Mouse (Mus musculus): Measurements from ENCODE around the gene Pdzd2.
A peak's percentile ranks its signal among the peaks of the same experiment; 100 is the strongest.

The Pdzd2 gene

GRCm38 (mm10) chr15:12622093-12622643 lies 117.6 kb downstream of the Pdzd2 start:
- peak; percentile 31 for DNase-seq

DNA sequence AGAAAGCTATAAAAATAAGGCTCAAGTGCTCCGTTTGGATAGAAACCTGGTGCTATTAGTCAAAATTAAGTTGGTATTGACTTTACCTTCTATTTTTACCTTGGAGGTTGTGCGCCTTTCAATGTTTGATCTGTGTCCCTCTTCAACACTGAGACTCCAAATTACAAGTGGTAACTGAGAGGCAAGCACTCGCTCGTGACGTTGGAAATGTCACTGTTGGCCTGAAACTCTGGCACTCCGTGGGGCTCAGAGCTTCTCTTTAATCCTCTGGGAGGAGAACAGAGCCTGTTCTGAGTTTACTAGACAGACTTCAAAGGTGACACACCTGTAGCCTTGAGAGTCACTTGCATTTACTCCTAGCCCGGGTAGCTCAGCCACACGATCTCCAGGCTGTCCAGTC lies 120.5 kb downstream of the Pdzd2 start:
- no peak for DNase-seq

- no peak for DNase-seq
Measured at GRCm38 (mm10) chr15:12617651-12618050, 122.1 kb downstream of the Pdzd2 start.

- DNase-seq: no peak
Measured at GRCm38 (mm10) chr15:12617220-12617619, 122.5 kb downstream of the Pdzd2 start.

DNA sequence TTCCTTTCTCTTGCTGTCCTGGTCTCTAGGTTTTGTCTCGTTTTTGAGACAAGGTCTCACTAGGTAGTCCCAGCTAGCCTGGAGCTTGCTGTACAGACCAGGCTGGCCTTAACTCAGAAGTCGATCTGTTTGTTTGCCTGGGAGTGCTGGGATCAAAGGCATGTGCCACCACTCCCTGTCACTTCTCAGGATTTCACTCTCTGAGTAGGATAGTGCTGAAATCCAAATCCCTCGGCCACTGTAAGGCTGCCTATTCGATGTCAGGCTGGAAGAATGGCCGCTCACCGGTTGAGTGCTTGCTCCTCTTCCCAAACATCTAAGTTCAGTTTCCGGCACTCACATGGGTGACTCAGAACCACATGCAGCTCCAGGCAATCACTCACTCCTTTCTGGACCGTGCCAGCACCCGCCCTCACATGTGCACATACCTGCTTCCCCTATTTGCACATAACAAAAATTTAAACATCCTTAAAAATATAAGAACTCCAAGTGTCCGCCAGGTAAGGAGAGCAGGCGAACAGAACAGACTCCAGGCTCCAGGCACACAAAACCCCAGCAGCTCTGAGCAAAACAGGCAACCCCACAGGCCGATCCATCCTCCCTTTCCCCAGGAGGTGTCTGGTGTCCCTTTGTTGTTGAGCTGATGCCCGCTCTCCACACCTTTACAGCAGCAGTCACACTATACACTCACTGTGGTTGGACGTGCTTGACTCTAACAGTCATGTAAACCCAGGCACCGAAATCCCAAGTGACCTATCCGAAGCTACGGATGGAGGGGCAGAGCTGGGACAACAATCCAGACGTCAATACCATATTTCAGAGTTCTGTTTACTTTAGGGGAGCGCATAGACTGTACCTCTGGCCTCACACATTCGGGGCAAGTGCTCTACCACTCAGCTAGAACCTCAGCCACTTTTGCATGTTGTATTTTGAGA lies 124.5 kb downstream of the Pdzd2 start:
- no peak for DNase-seq

- no peak for DNase-seq
Measured at GRCm38 (mm10) chr15:12614011-12614410, 125.7 kb downstream of the Pdzd2 start.

GRCm38 (mm10) chr15:12612944-12613675 lies 126.6 kb downstream of the Pdzd2 start:
- DNase-seq: no peak

DNA sequence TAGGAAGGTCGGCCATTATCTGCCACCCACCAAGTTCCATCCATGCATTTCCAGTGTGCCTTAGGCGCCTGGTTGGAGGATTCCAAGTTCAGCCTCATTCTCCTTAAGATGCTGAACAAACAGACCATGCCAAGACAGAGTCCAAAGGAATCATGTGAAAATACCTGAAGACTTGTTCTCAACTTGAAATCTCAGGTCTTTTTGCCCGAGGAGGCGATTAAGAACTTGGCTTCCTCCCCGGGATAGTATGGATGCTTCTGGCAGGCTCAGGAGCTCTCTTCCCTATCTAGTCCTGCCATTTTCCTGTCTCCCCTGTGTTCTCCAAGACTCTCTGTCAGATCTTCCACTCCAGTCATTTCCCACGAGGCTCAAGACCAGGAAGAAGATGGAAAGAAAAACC lies 131.6 kb downstream of the Pdzd2 start:
- DNase-seq: no peak

DNA sequence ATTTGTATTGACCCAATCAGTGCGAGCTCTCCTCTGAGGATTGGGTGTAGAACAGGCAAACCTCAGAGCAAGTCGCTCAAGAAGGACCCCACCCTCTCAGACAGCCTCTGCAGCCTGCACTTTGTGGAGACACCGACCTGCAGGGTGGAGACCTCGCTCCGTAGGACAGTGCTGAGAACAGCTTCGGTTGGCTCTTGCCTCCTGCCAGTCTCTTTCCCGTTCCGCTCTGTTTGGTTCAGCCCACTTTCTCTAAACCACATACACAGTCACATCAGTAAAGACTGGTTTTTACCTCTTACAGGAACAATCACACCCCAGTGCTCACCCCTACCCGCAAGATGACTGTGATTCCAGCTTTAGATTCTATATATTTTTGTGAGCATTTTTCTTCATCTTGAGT lies 133.4 kb downstream of the Pdzd2 start:
- no peak for DNase-seq

DNA sequence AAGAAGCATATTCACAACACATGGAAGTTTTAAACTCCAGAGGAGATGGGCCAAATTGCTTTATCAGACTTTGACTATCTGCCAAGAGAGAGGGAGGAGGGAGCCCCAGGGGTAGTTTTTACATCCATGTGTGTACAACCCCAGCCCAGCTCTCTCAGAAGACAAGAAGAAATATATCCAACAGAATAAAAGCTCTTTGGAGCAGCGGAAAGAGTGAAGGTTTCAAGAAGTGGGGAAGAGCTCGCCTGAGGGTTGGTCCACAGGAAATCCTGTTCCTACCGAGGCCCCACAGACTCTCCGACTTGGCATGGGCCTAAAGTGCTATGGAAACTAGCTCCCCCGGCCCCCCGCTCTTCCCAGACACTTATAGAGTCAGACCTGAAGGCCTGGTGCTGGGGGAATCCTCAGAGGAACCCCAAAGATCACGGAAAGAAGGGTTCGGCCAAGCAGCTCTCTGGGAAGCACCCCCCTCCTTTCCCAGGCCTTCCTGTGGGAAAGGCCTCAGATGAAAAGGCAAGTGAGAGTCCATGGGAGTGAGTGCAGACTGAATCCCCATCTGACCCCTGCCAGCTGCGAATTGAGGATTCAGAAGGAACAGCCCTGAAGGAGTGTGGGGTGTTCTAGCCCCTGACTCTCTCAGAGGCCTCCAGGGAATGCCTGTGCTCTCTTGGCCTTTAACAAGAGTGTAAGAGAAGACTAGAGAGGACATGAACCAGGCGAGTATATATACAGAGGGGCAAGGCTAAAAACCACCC lies 134.3 kb downstream of the Pdzd2 start:
- peak; percentile 49 for DNase-seq

DNA sequence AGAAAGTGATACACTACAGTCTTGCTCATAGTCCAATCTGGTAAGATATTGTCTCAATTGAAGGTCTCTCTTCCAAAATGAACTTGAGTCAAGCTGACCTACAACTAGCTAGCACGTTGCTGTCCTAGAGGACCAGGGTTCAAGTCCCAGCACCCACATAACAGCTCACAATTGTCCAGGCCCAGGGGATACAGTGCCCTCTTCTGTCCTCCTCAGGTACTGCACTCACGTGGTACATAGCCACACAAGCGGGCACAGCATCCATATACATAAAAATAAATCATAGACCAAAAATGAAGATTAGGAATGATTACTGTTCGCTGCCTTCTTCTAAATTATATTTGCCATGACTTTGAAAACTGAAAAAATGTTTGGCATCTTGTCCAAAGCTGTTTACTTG lies 136.1 kb downstream of the Pdzd2 start:
- DNase-seq: no peak

GRCm38 (mm10) chr15:12593094-12593493 lies 146.6 kb downstream of the Pdzd2 start:
- DNase-seq: no peak

DNA sequence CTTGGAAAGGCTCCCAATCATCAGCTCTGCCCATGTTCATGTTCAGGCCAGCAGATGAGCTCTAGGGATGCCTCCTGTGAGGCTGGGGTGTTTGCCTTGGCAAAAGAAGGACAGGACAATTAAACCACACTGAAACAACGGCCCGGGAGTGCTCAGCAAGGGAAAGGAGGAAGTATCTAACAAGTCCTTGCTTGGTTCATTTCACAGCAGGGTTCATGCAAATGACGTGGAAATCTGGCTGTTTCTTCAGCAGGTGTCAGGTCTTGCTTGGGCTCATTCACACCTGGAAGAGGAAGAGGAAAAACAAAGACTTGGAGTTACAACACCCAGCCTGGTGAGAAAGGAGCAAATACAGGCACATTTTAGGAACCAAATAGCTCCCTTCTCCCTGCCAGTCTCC lies 147.1 kb downstream of the Pdzd2 start:
- DNase-seq: no peak

- no peak for DNase-seq
Measured at GRCm38 (mm10) chr15:12588661-12589060, 151.1 kb downstream of the Pdzd2 start.

DNA sequence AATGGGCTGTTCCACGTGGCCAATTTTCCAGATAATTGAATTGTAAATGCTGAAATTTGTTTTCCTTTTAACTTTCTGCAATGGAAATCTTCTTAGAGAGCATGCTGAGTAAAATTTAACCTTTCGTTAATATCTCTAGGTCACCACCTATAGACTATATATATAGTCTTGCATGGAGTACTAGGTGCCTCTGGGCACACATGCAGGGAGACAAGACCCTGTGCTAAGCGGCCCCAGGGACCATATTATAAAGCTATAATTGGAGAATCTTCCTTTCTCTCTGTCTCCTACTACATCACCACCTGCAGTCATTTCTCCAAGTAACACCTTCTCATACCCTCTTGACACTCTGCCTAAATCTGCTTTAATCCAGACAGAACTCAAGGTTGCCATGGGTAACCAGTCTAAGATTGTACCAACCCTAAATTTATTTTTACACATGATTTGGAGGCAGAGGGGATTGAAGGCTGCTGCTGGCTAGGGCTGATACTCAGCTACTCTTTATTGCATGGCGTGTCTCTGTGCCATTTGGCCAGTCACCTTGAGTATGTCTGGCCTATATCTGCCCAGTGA lies 152.8 kb downstream of the Pdzd2 start:
- DNase-seq: no peak

GRCm38 (mm10) chr15:12586154-12586553 lies 153.6 kb downstream of the Pdzd2 start:
- peak; percentile 84 for DNase-seq

DNA sequence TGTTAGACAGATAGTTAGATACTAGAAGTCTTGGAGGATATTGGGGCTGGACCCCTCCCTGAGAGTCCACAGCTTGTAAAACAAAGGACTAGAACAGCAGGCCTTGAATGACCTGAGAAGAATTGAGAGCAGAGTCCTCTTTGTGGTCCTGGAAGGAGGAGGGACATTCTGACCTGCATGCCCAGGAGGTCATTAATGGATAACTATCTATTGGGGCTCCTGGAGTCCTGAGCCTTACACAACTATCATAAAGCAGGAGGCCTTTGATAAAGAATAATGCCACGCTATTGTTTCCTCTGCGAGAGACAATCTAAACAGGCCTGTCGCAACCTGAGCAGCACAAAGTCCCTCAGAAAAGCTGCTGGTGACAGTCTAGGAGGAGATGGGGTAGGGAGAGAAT lies 156.7 kb downstream of the Pdzd2 start:
- no peak for DNase-seq

- DNase-seq: no peak
Measured at GRCm38 (mm10) chr15:12582471-12582870, 157.3 kb downstream of the Pdzd2 start.

GRCm38 (mm10) chr15:12579196-12579595 lies 160.5 kb downstream of the Pdzd2 start:
- no peak for DNase-seq

GRCm38 (mm10) chr15:12578276-12578675 lies 161.4 kb downstream of the Pdzd2 start:
- peak; percentile 78 for DNase-seq

GRCm38 (mm10) chr15:12577715-12578114 lies 162.0 kb downstream of the Pdzd2 start:
- no peak for DNase-seq

- peak; percentile 63 for DNase-seq
Measured at GRCm38 (mm10) chr15:12577054-12577696, 162.5 kb downstream of the Pdzd2 start.
